Mouse (Mus musculus): Measurements from ENCODE around the gene Slc7a11.
A peak's percentile ranks its signal among the peaks of the same experiment; 100 is the strongest.

Slc7a11 gene

DNA sequence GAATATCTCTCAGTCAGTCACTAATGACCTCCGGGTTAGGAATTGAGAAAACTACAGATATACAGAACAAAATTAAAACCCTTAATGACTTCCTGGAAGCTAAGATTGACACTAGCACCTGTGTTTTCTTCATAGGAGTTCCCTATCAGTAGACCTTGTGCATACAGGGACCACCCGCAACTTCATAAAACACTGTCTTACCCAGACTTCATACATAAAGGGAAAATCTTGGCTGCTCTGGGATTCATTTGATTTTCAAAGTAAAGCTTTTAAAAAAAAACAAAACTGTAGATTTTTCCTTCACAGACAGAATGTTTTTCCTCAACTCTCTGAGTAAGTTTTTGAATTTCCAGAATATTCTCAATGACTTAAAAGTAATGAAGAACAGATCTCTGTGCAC lies 477.8 kb downstream of the Slc7a11 start:
- DNase-seq, result no peak

- no peak for DNase-seq
Measured at GRCm38 (mm10) chr3:49960581-49960980, 482.8 kb downstream of the Slc7a11 start.

- peak in 1 of 2 experiments; percentile 3 for DNase-seq
Measured at GRCm38 (mm10) chr3:49946845-49947244, 496.6 kb downstream of the Slc7a11 start.

DNA sequence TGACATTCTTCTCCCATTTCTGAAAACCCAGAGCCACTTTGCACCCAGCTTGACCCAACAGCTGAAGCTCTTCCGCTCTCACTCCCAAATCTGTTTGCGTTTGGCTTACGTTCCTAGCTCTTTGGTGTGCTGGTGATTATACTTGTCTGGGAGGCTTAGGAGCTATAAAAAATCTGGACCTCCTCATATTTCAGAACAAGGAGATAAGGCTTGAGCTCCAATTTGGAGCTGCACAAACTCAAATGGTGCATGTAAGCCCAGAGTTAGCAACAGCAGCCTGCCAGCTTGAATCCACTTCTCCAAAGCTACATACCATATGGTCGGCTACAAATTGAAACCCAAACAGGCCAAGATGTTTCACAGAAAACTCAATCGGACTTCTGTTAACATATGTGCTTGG lies 498.6 kb downstream of the Slc7a11 start:
- peak; percentile 13 to 29 for DNase-seq

GRCm38 (mm10) chr3:49937611-49938010 lies 505.8 kb downstream of the Slc7a11 start:
- no peak for DNase-seq

DNA sequence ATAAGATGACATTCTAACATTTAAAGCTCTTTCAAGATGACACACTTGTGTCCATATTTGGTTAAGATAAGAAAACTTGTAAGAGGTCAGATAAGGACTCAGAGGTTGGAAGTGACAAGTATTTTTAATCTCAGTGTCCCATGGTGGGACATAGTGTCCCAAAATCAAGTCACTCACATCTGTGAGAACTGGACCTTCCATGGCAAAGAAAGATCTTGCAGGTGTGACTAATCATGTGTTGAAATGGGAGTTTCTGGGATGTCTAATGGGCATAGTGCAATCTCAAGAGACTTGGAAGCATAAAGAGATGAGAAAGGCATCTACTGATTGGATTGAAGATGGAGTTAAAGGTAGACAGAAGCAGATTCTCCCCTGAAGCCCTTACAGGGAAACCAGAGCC lies 513.9 kb downstream of the Slc7a11 start:
- DNase-seq, result no peak

DNA sequence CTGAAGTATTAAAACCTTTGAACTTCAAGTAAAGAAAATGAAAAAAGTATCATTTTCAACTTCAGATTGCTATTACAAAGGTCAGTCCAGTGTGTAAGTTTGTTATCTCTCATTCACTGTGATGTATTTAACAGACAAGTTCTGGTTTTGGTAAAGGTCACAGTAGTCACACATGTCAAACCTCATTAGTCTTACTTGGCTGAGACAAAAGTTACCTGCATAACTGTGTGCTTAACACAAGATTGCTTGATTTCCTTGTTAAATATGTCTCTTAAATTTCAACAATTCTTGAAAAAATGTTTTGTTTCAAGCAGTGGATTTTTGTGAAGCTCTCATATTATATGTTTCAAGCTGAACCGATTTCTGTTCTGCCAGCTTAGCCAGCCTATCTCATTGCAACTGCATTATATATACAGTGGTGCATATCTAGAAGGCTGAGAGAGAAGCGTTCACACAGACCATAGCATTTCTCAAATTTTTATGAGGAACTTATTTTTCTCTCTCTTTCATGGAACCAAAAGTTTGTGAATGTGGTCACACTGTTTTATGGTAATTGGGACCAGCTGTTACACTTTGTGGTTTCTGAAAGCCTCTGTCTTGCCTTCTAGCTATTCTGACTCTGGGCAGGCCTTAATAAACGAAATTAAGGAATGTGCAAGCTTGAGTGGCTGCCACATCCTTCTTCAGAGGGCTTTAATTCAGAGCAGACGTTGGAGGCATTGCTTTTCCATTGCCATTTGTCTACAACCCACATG lies 514.7 kb downstream of the Slc7a11 start:
- DNase-seq, result no peak

DNA sequence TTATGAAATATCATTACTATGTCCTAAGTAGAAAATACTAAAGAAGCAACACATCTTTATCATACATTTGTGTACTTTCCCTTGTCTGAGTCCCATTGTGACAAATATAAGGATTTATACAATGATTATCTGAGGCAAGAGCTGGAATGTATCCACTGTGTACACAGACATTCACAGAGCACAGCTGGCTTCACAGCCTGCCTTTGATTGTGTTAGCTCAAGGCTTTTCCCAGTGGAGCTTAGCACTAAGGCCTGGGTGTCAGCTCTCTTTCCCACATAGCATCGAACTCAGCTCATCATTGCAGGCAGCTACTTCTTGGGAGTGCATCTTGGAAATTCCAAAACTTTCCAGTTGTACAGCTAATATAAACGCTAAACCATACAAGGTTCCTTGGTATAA lies 529.5 kb downstream of the Slc7a11 start:
- no peak for DNase-seq

- DNase-seq, result no peak
Measured at GRCm38 (mm10) chr3:49910922-49911321, 532.5 kb downstream of the Slc7a11 start.

DNA sequence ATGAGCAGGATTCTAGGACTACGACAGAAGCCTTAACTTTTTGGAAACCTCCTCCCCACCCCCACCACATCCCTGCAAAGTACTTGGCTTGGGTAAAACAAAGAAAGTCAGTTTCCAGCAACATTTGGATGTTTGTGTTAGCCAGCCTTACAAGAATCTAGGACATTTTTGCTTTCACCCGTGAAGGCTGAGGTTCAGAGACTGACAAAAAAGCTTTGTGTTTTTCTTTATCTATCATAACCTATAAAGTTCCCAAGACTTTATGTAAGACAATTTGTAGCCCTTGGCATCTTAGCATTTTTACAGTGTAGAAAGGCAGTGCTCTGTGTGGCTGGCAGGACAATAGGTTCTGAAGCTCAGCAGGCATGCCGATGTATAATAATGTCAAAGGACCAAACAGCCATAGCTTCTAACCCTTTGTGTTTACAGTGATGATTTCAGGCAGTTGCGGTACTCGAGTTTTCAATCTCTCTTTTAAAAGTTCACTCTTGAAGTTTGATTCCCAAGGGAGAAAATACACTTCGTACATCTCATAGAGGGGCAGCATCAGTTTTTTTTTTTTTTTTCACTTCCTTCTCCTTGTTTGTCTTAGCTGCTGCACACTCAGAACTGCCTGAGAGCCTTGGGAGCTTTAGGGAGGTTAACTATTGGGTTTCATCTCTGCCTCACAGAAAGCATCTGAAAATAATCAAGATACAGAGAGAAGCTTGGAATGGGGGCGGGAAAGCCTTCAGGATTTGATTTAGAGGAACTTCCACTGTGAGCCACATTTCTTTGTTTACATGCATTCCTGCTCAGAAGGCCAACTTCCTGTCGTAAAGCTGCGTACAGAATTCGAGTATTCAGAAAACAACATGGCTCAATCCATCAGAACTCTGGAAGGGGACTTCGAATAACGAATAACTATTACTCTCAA lies 534.7 kb downstream of the Slc7a11 start:
- no peak for DNase-seq

- DNase-seq, result no peak
Measured at GRCm38 (mm10) chr3:49893945-49894344, 549.5 kb downstream of the Slc7a11 start.

DNA sequence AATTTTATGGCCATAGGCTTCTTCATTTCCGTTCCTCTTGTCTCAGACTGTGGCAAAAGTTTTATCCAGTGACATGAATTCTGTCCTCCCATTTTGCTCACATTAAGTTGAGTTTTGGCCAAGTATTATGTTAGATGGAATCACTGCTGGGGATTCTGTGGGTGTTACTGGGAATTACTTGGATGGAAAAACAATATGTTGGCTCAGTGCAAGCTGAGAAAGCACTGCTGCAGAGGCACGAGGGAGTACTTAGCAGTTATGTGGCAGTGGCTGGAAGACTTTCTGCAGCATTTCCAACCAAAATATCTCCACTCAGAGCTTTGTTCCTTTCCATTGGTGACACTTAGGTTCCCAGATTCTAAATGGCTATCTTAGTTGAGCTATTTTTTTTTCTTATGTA lies 556.1 kb downstream of the Slc7a11 start:
- no peak for DNase-seq

- DNase-seq, result no peak
Measured at GRCm38 (mm10) chr3:49886220-49886945, 557.0 kb downstream of the Slc7a11 start.

DNA sequence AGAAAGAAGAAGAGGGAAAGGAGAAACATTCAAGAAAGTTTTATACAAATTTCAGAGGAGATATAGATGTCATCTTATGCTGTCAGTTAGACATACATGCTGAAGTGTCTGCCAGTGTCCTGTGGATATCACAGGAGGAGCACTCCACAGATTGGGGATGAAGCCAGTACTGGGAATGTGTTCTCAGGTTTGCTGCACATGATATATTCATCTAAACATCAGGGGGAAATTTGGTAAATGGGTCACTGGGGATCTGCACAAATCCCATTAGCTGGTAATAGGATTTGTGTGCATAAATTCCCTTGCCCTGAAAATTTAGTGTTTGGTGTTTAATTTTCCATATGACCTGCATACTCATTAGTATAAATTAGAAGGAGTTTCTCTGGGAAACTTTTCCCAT lies 562.9 kb downstream of the Slc7a11 start:
- no peak for DNase-seq

DNA sequence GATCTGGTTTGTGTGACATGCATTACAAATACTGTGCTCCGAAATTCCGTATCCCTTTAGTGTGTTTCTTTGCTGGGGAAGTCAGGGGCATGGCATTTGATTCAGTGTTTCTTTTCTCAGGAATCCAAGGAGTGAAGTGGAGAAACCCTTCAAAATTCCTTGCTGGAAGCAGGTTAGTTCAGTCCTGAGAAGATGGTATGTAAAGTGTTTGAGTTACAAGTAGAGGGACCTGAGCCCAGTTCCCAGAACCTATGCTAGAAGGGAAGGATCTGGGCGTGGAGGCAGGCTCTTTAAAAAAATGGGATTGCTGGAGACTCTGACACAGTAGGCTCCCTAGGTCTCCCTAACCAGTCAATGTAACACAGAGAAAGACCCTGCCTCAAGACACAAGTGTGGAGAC lies 572.6 kb downstream of the Slc7a11 start:
- no peak for DNase-seq

- no peak for DNase-seq
Measured at GRCm38 (mm10) chr3:49867951-49868584, 575.3 kb downstream of the Slc7a11 start.

DNA sequence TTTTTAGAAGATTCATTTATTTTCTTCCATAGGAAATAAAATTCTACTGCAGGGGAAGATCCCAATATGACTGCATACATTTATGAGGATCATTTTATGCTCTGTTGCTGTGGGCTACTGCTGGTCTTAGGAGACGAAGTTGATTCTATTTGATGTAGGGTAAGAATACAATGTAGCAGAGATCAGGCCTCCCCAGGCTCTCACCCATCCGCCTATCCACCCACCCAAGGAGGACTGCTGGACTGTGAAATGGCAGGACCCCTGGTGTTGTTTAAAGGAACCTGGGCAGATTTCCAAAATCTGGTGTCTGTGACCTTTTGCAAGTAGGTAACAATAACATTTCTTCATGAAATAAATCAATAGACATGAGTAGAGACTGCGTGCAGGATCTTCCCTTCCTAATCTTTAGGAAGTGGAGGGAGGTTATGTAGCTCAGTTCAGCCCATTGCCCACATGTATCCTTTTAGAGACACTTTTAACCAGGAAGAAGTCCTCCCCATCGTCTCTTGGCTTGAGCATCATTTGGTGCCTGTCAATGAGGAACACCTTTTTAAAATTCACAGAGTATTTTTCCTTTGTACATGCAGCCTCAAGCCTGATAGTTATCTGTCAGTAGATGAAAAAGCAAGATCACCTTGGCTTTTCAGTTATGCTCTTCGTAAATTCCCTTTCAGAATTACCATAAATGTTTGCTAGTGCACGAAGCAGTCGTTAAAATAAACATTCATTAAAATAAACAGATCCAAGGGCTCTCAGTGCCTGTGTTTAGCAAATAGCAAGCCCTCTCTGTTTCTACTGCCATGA lies 576.1 kb downstream of the Slc7a11 start:
- no peak for DNase-seq

GRCm38 (mm10) chr3:49866061-49866515 lies 577.3 kb downstream of the Slc7a11 start:
- DNase-seq, result peak in 1 of 2 experiments; percentile 4

- DNase-seq, result no peak
Measured at GRCm38 (mm10) chr3:49856797-49857196, 586.6 kb downstream of the Slc7a11 start.

DNA sequence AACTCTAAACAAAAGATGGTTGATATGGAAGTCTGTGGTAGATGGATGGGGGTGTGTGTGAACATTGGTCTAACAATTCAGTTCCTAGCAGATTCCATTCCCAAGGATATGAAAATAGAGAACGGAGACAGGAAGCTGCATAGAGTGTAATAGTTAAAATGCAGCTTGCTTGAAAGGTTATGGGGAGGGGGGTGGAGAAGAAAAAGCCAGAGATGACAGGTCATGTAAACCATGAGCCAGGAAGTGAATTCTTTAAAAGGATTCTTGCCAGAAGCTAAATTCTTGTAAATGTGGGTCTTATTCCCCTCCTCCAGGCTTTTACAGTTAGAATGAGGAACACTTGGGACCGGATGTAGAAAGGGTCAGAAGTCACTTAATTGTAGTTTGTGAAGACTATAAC lies 589.1 kb downstream of the Slc7a11 start:
- DNase-seq, result no peak

DNA sequence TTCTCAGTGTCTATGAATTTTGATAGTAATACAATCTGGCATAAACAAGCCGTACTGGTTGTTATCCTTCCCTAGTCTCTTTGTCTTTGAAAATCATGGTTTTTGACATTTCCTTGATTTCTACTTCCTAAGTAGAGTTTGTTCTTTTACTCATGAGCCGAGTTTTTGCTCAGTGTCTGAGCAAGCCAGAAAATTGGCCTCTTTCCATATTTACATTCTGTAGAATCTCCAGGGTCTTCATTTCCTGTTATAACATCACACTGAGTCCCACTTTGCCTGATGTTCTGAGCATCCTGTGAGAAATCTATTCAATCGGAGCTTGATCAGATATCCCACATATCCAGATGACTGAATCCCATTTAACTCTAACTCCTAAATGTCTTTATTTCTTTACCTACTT lies 600.4 kb downstream of the Slc7a11 start:
- no peak for DNase-seq
